Mouse (Mus musculus) gastrocnemius, postnatal 25 days (tissue): ENCODE results near the gene Fer1l4. TPM values are rescaled to one million over a fixed set of nuclear protein-coding genes. Genes with fewer than 3 reads are reported as not detected.

Experiments used
- DNase-seq: peaks from one replicate; pipeline ENCODE4 v3.0.0; 2022
- total RNA-seq, 2 experiments: library from RNA; stranded (reverse); gene quantifications; 1 replicate in 1 of 2; 2 replicates in 1 of 2; pipeline ENCODE4 v1.2.3; 2021

Fer1l4 gene
- total RNA-seq, 2 experiments from 2014 or later: not detected

GRCm38 (mm10) chr2:156007888-156008532 is 44.7 kb downstream of the Fer1l4 start, which contains the start of the genes 6430550D23Rik and Ergic3:
Gene 6430550D23Rik, minus strand, starts transcription at chr2:156007977.
Gene Ergic3, plus strand, starts transcription at chr2:156008045.
- peak; percentile 99 for DNase-seq

DNA sequence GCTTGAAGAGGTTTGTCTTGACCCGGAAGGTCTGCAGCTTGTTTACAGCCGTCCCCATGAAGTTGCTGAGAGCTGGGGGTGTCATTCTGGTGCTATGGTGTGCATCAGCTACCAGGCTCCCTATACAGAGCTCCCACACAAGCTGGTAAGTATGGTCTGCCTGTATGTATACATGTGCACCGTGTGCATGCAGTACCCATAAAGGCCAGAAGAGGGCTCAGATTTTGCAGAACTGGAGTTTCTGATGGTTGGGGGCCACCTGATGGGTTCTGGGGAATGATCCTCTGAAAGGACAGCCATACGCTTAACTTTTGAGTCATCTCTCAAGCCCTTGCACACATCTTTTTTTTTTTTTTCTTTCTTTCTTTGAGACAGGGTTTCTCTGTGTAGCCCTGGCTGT is 47.4 kb downstream of the Fer1l4 start:
- no peak for DNase-seq

DNA sequence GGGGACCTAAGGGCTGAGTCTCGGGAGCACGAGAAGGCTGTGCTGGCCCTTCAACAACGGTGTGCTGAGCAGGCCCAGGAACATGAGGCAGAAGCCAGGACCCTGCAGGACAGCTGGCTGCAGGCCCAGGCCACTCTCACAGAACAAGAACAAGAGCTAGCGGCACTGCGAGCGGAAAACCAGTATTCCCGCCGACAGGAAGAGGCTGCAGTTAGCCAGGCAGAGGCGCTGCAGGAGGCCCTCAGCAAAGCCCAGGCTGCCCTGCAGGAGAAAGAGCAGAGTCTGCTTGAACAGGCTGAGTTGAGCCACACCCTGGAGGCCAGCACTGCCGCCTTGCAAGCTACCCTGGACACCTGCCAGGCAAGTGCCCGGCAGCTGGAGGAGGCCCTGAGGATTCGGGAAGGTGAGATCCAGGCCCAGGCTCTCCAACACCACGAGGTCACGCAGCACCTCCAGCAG is 60.9 kb downstream of the Fer1l4 start:
- peak; percentile 58 for DNase-seq

GRCm38 (mm10) chr2:155991151-155991550 is 61.6 kb downstream of the Fer1l4 start:
- DNase-seq: no peak

- no peak for DNase-seq
Measured at GRCm38 (mm10) chr2:155989085-155989484, 63.7 kb downstream of the Fer1l4 start.

DNA sequence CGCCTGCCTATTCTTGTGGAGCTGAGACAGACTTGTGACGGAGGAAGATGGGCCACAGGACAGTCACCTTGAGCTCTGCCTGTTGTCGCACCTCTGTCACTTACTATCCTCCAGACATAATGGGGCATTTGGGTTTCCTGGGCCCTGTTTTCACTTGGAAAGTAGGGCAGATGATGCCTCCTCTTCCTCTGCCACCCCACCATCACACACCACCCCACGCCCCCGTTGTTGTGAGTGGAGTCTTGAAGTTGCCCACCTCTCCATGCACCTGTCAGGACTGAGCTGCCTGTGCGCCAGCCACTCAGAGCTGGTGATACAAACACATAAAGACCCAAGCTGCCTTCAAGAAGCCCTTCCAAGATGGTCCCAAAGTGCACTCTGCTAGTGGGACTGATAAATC is 65.6 kb downstream of the Fer1l4 start:
- DNase-seq: no peak

GRCm38 (mm10) chr2:155985776-155986175 is 67.0 kb downstream of the Fer1l4 start:
- no peak for DNase-seq

DNA sequence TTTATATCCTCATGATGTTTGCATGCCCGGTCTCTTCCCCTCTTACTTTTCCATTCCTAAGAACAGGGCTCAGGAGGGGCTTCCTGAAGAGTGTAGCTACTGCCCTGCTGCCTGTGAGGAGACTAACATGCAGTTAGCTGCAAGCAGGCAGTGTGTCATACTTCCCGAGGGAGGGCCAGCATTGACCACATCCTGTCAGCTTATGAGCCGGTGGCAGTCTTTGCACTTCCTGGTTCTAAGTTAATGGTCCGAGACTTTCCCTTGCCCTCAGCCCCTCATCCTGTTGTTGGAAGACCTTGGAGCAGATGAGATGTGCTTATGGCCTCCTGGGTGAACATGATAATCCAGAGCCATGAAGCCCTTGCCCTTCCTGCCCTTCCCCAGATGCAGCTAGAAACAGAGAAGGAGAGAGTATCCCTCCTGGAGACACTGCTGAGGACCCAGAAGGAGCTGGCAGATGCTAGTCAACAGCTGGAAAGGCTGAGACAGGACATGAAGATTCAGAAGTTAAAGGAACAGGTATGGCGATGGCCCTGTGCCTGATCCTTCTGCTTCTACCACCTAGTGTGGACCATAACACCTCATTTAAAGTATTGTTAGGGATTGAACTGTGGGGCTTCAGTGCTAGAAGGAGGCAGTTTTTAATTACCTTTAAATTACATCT is 73.3 kb downstream of the Fer1l4 start:
- DNase-seq: no peak

DNA sequence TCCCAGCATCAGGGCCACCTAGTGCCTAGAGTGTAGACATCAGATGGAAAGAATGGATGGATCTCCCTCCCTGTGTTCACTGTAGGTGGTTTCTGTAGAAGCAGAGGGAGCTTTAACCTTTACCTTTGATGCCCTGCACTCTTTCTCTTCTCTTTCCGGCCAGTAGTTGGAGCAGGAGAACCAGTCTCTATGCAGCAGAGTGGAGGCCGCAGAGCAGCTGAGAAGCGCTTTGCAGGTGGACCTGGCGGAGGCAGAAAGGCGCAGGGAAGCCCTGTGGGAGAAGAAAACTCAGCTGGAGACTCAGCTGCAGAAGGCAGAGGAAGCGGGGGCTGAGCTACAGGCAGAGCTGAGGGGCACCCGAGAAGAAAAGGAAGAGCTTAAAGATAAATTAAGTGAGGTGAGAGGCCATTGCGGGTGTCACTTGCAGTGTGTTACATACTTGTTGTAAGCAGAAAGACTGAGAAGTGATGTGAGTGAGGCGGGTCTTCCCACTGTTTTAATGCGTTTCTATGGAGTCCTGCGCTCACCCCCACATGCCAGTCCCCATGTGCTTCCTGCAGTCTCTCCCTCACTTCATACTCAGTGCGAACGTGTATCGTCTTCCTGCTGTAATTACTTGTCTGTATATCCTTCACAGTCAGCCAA is 78.5 kb downstream of the Fer1l4 start:
- no peak for DNase-seq

DNA sequence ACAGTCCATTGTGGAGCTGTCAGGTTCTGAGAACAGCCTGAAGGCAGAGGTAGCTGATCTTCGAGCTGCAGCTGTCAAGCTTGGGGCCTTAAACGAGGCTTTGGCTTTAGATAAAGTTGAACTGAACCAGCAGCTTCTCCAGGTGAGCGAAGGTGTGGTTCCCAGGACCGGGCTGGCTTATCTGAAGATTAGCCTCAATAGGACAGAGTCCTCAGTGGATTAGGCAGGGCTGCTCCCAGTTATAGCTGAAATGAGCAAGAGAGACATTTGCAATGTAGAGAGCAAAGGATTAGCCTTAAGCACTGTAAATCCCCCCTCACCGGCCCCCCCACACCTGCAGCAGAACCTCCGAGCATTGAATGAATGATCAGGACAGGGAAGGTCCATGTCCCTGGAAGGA is 79.4 kb downstream of the Fer1l4 start:
- DNase-seq: no peak

Other genes starting within 250 kb of the Fer1l4 start
- 10 to 100 TPM; 22.3 to 25.3 TPM for gene BC029722, start 233.5 kb downstream of the Fer1l4 start, total RNA-seq
- 10 to 100 TPM; 38.6 to 45.3 TPM for gene Eif6, start 226.0 kb downstream of the Fer1l4 start, total RNA-seq
- gene Fam83c, start 218.1 kb downstream of the Fer1l4 start, total RNA-seq: not detected
- gene Uqcc1, start 122.6 kb downstream of the Fer1l4 start, total RNA-seq: 100 to 1,000 TPM; 140 to 156 TPM
- gene Gm15557, start 112.2 kb downstream of the Fer1l4 start, total RNA-seq: not detected
- gene Gdf5, start 107.6 kb downstream of the Fer1l4 start, total RNA-seq: not detected
- gene Cep250, start 96.5 kb downstream of the Fer1l4 start, total RNA-seq: 1 to 10 TPM; 3.6 to 5.9 TPM
- gene 6430550D23Rik, start 45.0 kb downstream of the Fer1l4 start, total RNA-seq: under 1 TPM; 0.51 to 0.54 TPM
- gene Ergic3, start 44.9 kb downstream of the Fer1l4 start, total RNA-seq: 10 to 100 TPM; 44.6 to 51.7 TPM
- gene Spag4, start 12.2 kb upstream of the Fer1l4 start, total RNA-seq: under 1 TPM; 0.13 to 0.31 TPM
- gene Cpne1, start 59.0 kb upstream of the Fer1l4 start, total RNA-seq: 10 to 100 TPM in 1 of 2 experiments, 1 to 10 TPM in 1; 8.2 to 10.9 TPM
- gene Rbm12, start 59.0 kb upstream of the Fer1l4 start, total RNA-seq: 1 to 10 TPM; 6.3 TPM
- 1 to 10 TPM; 4.9 to 5.6 TPM for gene Gm28036, start 74.1 kb upstream of the Fer1l4 start, total RNA-seq
- gene Romo1, start 91.1 kb upstream of the Fer1l4 start, total RNA-seq: 100 to 1,000 TPM; 206 to 210 TPM
- gene Nfs1, start 91.2 kb upstream of the Fer1l4 start, total RNA-seq: 10 to 100 TPM; 74.2 to 80.6 TPM
- gene Rbm39, start 127.3 kb upstream of the Fer1l4 start, total RNA-seq: 10 to 100 TPM; 95.5 to 96.8 TPM
- gene Phf20, start 143.5 kb upstream of the Fer1l4 start, total RNA-seq: 10 to 100 TPM; 20.1 to 20.8 TPM